Mouse (Mus musculus) spleen, postnatal 14 days (tissue): ENCODE measurements around the gene Orc1.

Experiments
- DNase-seq, 2 experiments: peaks; one replicate each; pipeline ENCODE4 v3.0.0; 2021 to 2022; ENCODE audit warnings: low spot score in 2 of 2

Orc1 gene

DNA sequence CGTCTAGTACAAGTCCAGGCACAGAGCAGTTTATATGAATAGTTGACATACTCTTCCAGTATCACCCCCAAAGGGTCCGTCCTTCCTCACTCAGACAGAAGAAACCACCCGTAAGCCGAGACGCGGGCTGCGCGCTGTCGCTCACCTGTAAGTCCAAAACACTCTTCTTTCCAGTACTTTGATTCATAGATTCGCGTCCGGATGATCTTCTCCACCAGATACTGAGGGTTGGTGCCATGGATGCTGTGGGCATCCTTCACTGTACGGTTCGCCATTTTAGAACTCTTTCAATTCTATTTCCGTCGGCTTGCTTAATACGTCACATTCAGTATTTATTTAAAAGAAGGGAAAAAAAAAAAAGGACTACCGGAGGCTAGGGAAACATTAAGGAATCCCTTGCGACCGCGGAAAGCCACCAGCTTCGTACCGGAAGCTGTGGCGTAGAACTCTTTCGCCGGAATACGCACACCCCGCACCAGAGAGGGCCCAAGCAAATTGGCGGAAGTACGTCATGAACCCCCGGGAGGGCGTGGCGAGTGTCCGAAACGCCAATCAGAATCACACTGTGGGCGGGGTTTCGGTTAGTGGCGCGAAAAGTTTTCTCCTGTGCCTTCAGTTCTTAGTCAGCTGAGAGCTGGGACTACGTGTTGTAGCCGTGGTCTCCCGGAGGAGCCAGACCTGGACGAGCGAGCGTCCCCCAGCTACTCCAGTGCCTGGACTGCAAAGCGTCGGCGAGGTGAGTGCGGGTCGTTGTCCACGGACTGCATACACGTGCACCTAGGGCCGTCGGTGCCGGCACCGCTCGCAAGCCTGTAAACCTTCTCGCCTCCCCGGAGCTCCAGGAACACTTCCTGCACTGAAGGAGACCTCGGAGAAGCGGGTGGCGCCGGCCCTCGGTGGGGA, at the start of gene Orc1, which contains the start of gene Prpf38a:
Orc1 (plus strand) TSS at position 584 of the 903 bp plus-strand sequence.
Prpf38a (minus strand) TSS at position 497 of the 903 bp plus-strand sequence.
- DNase-seq, result peak; percentile 94 to 96

DNA sequence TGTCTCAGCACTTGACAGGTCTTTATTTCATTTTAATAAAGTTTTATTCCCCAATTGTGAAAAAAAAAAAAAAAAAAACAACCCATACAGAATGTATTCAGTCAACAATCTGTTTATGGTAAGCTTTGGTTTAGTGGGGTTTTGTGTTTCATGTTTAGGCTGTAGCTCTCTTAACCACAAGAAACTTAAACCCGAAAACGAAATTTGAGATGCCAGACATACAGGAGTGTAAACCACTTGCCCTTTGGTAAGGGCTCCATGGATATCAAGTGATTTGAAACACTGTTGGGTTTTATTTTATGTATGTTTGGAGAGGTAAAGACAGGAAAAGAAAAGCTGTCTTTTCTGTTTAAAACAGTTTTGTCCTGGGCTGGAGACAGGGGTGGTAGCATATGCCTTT, 39.5 kb upstream of the Orc1 start:
- no peak for DNase-seq

DNA sequence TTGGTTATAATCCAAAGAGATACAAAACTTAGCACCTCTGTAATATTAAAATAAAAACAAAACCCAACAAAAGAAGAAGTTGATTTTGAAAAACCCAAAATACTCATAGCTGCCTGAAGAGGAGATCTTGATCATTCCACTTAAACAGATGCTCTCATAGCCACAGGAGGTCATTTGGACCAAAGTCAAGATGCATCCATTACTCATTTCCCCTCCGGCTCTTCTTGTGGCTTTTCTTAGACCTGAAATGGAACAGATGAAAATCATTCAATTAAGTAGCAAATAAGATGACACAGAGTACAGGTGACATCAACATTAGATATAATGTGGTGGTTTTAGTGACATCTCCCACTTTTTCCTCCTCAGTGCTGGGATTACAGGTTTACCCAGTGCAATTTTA, 14.2 kb upstream of the Orc1 start:
- no peak for DNase-seq

- no peak for DNase-seq
Observed at GRCm38 (mm10) chr4:108572644-108573043, 6.6 kb upstream of the Orc1 start.

- DNase-seq, result no peak
Observed at GRCm38 (mm10) chr4:108579743-108580411, 654 bp downstream of the Orc1 start.

DNA sequence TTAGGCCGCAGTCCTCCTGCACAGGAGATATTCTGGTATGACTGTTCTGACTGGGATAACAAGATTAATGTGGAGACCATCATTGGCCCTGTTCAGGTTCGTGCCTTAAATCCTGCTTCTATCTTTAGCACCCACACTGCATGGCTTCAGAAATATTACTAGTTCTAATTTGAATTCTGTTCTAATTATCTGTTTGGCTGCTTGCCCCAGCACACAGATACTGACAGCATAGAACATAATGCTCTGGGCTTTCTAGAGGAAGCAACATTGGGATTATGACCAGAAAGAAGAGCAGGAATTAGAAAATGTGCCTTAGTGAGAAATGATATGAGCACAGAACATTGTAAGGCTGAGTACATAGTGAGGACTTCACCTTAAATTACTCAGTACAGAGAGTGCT, 14.2 kb downstream of the Orc1 start:
- no peak for DNase-seq

- no peak for DNase-seq
Observed at GRCm38 (mm10) chr4:108595785-108596184, 16.6 kb downstream of the Orc1 start.

DNA sequence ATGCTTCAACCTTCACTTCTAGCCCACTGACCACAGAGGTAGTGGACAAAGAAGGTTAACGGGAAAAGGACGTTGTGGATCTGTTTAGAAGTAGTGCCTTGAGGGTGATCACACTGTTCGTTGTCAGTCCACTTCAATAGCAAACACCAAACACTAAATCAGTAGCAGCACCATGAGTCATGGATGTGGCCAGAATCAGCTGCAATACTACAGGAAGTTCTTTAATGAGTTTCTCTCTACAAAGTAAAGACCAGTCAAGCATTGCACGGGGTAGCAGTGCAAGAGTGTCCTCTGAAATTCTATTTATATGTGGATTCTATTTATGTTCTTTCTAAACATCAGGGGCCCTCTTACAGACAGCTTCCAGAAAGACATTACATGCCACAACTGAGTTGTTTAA, 19.1 kb downstream of the Orc1 start:
- DNase-seq, result no peak

- DNase-seq, result no peak
Observed at GRCm38 (mm10) chr4:108601870-108602269, 22.6 kb downstream of the Orc1 start.

- DNase-seq, result no peak
Observed at GRCm38 (mm10) chr4:108608651-108609050, 29.4 kb downstream of the Orc1 start.

- DNase-seq, result no peak
Observed at GRCm38 (mm10) chr4:108610935-108611334, 31.7 kb downstream of the Orc1 start.

- DNase-seq, result no peak
Observed at GRCm38 (mm10) chr4:108618586-108618985, 39.4 kb downstream of the Orc1 start.

- no peak for DNase-seq
Observed at GRCm38 (mm10) chr4:108619165-108619564, 39.9 kb downstream of the Orc1 start.

DNA sequence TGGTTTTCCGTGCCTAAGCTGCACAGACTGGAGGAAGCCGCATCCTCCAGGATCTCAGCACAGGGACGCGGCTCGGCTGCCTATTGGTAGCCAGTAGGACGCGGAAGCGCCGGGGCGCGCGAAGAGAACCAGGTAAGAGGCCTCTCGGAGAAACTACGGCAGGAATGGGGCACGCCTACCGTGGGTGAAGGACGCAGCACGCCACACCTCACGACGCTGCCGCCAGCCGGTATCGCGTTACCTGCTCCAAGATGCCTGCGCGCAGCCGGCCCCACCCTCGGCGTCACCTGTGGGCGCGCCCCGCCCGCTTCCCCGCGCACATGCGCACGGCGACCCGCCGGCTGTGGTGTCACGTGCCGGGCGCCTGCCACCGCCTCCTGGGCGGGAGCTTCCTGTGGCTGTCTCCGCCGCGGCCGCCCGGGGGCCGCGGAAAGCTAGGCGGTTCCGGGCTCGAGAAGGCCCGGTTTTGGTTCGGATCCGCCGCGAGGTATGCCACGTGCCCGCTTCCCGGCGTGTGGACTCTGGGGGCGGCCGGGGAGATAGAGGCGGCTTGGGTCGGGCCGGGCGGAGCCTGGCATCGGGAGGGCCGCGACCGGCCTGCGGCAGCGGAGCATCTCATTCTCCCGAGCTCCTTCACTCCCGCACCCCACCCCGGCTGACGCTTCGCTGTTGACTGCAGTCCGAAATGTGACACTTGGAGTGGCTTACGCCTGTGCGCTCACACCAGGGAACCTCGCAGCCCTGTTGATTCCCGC, 40.5 kb downstream of the Orc1 start, which contains the start of gene Cc2d1b:
Cc2d1b (plus strand) TSS at position 354 of the 755 bp plus-strand sequence.
- peak; percentile 80 to 84 for DNase-seq

- DNase-seq, result no peak
Observed at GRCm38 (mm10) chr4:108620536-108620935, 41.3 kb downstream of the Orc1 start.

DNA sequence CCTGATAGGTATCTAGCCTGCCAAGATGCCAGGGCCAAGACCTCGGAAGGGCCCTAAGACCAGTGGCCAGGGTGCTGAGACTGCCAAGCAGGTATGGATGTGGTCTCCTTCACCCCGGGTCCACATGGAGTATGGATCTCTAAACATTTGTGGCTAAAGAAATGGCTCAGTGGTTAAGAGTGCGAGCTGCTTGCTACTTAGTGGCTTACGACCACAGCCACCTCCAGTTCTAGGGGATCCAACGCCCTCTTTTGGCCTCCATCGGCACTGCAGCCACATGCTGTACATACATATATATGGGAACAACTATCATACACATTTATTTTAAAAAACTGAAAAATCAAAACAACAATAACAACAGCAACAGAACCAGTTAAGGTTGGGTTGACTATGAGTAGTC, 42.3 kb downstream of the Orc1 start:
- no peak for DNase-seq

DNA sequence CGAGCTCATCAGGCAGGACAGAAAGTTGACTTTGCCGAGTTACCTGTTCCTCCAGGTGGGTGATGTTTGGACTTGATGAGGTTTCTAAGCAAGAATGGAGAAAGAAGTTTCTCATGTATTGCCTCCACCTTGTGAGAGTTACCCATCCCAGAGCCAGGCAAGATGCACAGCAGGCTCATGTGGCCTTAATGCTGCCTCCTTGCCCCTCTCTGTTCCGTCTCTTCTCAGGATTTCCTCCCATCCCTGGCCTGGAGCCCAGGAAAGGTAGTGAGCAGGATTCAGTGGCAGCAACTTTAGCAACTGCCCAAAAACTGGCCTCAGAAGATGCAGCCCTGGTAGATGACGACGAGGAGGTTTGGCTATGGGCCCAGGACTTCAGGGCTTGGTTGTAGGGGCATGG, 47.8 kb downstream of the Orc1 start:
- DNase-seq, result no peak

GRCm38 (mm10) chr4:108629363-108629880, 50.2 kb downstream of the Orc1 start:
- no peak for DNase-seq

DNA sequence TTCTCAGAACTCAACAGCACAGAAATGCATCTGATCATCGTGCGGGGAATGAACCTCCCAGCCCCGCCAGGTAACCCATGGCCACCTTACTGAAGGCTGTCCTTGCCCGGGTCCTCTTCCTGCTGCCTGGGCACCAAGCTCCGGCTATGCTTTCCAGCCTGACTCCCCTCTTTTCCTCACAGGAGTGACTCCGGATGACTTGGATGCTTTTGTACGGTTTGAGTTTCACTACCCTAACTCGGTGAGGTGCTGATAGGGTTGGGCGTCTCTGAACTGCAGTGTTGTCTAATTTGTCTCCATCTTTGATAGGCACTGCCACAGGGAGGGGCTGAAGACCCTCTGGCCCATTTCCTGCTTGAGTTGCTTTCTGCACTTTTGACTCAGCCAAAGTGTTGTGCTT, 50.9 kb downstream of the Orc1 start:
- DNase-seq, result no peak

DNA sequence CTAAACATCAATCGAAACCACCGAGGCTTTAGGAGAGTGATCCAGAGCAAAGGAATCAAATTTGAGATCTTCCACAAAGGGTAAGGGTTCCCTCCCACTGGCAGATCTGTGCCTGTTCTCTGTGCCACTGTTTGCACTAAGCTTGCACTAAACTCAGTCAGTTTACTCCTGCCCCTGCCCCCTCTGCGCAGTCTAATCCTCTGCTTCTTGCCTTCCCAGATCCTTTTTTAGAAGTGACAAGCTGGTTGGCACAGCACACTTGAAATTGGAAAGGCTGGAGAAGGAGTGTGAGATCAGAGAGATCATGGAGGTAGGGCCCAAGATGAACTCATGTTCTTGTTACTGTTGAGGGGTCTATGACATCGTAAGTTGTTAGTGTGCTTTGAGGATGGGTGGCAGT, 52.4 kb downstream of the Orc1 start:
- DNase-seq, result no peak

GRCm38 (mm10) chr4:108633703-108634102, 54.5 kb downstream of the Orc1 start:
- DNase-seq, result no peak

- DNase-seq, result no peak
Observed at GRCm38 (mm10) chr4:108634696-108635095, 55.5 kb downstream of the Orc1 start.
